Mouse (Mus musculus) embryo, embryonic 11 days (tissue): Measurements from ENCODE around the gene Cmtm7.

Experiments used
- DNase-seq: peaks from one replicate; pipeline ENCODE4 v3.0.0-alpha.2; 2015

Cmtm7 gene

DNA sequence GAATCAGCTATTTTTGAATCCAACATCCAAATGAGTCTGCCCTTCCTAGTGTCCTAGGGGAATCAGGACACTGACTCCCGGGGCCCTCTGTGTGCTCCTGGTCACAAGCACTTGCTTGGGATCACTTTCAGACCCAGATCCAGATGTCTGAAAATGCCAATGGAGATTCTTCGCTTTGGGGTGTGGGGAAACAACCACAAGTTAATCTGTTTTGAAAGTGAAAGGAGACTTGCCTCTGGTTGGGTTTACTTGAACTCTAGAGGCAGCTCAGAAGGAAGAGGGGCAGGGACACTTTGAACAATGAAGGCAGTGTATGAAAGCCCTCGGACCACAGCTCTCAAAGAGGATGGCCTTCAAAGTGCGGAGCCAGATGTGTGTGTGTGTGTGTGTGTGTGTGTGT lies 12.8 kb upstream of the Cmtm7 start:
- DNase-seq, result no peak

DNA sequence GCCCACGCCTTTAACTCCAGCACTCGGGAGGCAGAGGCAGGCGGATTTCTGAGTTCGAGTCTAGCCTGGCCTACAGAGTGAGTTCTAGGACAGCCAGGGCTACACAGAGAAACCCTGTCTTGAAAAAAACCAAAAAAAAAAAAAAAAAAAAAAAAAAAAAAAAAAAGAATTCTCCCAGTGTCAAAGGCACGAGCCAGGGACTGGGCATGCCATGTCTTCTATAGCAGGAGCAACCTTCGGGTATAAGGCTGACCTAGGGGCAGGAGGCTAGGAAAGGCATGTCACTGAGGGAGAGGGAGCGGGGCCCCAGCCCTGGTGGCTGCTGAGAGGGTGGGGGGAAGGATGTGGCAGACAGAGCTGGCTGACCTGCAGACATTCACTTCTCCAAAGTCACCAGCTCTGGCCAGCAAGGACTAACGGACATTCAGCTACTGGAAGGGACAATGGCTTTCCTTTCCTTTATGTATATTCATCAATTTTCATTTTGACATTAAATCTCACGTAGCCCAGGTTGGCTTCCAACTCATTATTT lies 12.2 kb upstream of the Cmtm7 start:
- DNase-seq, result no peak

GRCm38 (mm10) chr9:114789989-114790388 lies 8.3 kb upstream of the Cmtm7 start:
- no peak for DNase-seq

DNA sequence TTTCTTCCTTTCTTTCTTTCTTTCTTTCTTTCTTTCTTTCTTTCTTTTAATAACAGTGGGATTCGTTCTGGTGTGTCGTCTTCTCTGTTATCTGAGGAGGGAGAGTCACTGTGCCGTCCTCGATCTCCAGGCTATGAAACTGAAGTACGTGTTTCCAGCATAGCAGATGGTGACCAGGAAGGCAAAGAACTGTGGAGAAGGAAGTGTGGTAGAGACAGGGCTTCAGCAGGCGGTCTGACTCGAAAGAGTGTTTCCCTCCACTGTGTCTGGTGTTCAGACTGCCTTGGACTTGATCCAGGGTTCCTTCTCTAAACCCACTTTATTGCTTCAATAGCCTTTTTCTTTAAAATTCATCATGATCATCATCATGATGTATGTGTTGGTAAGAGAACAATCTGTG lies 7.9 kb upstream of the Cmtm7 start:
- no peak for DNase-seq

GRCm38 (mm10) chr9:114788697-114789096 lies 7.0 kb upstream of the Cmtm7 start:
- no peak for DNase-seq

DNA sequence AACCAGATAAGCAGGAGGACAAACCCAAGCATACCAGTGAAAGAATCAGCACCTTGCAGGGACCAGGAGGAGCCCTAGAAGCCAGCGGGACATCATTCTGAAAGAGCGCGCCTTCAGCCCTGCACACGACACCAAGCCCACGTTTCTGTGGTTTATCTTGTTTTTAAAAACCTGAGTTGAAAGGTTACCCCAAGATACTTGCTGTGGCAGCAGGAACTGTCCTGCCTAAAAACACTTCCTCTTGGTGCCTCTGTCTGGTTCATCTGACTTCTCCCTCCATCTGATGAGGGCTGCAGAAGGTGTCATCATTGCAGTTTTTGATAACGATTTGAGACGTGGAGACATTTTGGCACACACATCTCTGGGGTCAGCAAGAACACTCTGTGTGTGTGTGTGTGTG lies 6.1 kb upstream of the Cmtm7 start:
- no peak for DNase-seq

DNA sequence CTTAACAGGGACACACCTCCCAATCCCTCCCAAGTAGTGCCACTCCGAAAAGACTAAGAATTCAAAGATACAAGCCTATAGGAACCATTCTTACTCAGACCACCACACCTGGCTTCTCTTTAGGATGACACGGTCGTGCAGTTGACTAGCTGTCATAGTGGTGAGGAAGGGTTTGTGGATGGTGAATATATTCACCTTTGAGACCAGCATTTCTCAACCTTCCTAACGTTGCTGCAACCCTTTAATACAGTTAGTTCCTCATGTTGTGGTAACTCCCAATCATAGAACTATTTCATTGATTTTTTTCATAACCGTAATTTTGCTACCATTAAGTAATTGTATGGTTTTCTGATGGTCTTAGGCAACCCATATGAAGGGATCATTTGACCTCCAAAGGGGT lies 5.5 kb upstream of the Cmtm7 start:
- DNase-seq, result no peak

- DNase-seq, result peak; percentile 76
These were observed 3.9 kb upstream of the Cmtm7 start for GRCm38 (mm10) chr9:114785432-114786125.

DNA sequence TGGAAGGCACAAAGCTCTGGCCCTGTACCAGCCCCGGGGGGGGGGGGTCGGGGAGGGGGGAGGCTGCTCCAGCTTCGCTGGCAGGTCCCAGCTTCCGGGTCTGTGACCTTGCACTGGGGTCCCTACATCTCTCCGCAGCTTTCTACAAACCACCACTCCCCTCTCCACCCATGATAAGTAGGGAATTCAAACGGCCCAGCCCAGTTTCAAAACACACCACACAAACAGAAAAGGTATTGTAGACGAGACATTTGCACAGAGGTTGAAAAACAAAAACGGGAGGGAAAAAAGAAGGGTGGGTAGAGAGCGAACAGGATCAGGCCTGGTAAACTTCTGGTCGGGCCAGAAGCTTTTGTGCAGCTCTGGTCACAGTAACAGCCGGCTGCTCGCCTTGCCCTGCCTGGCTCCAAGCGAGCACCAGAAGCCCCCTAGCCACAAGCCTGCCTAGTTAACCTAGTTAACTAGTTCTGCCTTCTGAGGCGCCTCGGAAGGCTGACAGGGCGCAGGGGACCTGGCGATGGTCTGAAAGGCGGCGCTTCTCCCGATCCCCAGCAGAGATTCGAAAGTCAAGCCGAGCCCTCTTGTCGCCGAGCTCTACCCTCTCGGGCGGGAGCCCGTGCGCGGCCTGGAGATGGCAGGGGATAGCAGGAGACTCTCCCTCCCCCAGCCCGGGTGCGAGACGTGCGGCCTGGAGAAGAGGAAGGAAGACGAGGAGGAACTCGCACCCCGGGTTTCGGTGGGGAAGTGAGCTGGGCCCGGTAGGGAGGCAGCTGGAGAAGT lies 720 bp downstream of the Cmtm7 start:
- DNase-seq, result peak; percentile 72

GRCm38 (mm10) chr9:114779984-114780745 lies 1.5 kb downstream of the Cmtm7 start:
- peak; percentile 37 for DNase-seq

GRCm38 (mm10) chr9:114778877-114779276 lies 2.8 kb downstream of the Cmtm7 start:
- DNase-seq, result no peak

- no peak for DNase-seq
These were observed 3.6 kb downstream of the Cmtm7 start for GRCm38 (mm10) chr9:114778047-114778390.

- DNase-seq, result no peak
These were observed 4.2 kb downstream of the Cmtm7 start for GRCm38 (mm10) chr9:114777178-114778046.

DNA sequence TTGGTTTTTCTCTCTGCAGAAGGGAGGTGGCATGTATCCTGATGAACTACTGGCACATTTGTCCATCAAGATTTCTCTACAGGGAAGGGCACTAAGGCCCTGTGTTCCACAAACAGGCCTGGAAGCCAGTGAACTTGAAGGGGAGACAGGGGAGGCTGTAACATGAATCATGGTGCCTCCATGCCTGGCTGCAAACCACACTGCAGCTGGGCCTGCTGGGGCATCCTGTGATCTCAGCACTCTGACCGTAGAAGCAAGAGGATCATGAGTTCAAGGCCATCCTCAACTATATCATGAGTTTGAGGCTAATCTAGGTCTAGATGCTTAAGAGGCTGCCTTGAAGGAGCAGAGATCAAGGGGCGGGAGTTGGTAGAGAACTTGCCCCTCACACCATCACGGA lies 5.3 kb downstream of the Cmtm7 start:
- DNase-seq, result no peak

- no peak for DNase-seq
These were observed 6.4 kb downstream of the Cmtm7 start for GRCm38 (mm10) chr9:114775272-114775671.

DNA sequence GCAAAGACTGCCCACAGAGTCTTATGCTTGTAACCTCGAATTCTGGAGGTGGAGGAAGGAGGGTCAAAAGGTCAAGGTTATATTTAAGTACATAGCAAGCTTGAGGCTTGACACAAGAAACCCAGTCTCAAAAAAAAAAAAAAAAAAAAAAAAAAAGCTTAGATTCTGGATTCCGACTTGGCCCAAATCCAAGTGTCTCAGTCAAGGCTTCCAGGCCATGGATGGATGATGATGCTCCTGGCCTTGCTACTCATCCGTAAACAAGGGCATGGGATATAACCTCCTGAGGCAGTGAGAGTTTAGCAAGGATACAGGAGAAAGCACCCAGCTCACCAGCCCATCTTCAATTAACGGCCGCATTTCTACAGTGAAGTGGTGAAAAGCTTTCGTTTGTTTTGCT lies 7.0 kb downstream of the Cmtm7 start:
- DNase-seq, result no peak

DNA sequence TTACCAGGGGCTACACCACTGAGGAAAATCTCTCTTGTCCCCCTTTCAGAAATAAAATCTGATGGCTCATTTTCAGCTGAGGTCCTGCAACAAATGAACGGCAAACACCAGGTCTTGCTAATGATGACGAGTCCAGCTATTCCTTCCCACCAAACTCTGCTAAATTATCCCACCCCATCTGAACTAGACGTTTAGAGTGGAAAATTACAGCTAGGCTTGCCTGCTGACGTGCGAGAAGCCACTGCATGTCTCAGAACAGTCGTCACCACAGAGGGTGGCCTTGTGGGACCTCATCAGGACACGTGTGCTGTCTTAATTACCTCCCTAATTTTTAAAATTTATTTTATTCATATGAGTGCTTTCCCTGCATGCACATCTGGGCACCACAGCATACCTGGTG lies 10.1 kb downstream of the Cmtm7 start:
- no peak for DNase-seq

DNA sequence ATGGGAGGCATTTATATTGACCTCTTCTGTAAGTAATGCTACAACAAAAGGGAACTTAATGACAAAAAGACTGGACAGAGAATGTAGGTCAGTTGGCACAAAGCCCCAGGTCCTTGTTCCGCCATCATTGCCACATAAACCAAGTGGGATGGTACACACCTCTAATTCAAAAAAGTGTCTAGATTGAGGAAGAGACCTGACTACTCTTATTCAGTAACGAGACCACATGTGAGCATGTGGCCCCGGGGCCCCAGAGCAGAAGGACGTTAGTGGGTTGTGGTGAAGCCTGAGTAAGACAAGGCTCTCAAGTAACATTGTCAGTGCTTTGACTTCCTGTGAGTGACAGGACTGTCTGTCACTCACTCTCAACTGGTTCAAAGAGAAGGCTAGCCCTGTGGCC lies 11.4 kb downstream of the Cmtm7 start:
- DNase-seq, result no peak

- DNase-seq, result peak; percentile 36
These were observed 13.6 kb downstream of the Cmtm7 start for GRCm38 (mm10) chr9:114768066-114768465.

DNA sequence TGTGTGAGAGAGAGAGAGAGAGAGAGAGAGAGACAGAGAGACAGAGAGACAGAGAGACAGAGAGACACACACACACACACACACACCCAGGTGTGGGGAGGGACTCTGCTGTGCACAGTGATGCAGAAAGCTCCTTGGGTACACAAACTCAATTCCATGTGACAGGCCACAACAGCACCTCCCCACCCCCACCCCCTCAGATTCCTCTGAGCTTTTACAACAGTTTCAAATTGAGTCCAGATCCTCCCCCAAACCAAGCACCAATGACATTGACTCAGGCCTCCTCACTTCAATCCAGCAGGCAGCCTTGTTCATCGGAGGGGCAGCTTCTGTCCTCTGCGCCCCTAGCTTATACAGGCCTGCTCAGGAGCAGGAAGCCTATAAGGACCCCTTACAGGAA lies 14.1 kb downstream of the Cmtm7 start:
- peak; percentile 31 for DNase-seq

GRCm38 (mm10) chr9:114767030-114767429 lies 14.6 kb downstream of the Cmtm7 start:
- no peak for DNase-seq

DNA sequence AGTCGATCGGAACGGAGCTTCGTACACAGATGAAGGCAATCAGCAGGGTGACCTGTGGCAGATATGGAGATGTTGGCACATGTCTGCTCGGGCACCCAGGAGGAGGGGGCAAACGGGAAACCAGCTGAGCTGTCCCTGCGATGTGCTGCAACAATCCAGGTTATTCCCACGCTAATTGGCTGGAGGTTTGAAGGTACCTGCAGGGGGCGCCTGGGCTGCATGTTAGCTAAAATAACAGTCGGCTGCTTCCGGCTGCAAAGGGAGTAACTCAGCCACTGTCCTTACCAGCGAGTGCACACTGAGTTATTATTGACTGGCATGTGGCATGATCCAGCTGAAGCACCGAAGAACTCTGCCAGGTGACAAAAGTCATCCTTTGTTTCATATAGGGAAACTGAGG lies 18.3 kb downstream of the Cmtm7 start:
- DNase-seq, result peak; percentile 77

DNA sequence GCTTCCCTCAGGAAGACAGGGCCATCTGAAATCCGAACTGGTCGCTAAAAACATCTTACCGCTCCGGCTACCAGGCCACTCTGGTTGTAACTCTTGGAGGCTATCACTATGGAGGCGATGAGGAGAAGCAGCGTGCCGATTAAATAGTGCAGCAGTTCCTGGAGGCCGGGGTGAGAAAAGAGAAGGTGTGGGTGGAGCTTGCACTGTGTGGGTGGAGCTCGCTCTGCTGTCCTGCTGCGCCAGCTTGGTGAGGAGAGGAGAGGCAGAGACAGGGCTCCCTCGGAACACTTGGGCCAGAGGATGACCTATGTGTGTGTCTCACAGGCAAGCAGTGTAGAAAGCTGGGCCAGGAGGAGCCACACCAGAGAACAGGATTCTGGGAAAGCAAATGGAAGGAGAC lies 19.8 kb downstream of the Cmtm7 start:
- no peak for DNase-seq
